Mouse (Mus musculus) heart, postnatal 0 days (tissue): Measurements from ENCODE around the gene Nfyb. TPM values are rescaled to one million over a fixed set of nuclear protein-coding genes. Genes with fewer than 3 reads are reported as not detected.

Experiments
- ATAC-seq: fragments of 200-750 bp; cut with Nextera tagmentation; 2 replicates; pipeline ENCODE4 v1.8.0; 2017; ENCODE audit warnings: low read depth, moderate number of reproducible peaks, moderate library complexity; ENCODE audit not compliant: insufficient read depth
- DNase-seq: peaks from one replicate; pipeline ENCODE4 v3.0.0-alpha.2; 2016; ENCODE audit warnings: low spot score
- H3K27ac ChIP-seq: fragments of 300-500 bp; sonication (generic); 2 replicates; pipeline ENCODE4 v1.5.1; 2014; ENCODE audit warnings: low read depth, mild to moderate bottlenecking
- H3K27me3 ChIP-seq: fragments of 300-500 bp; sonication (generic); 2 replicates; pipeline ENCODE4 v1.6.1; 2014; ENCODE audit warnings: low read length, mixed read lengths; ENCODE audit not compliant: control insufficient read depth, insufficient read depth
- H3K36me3 ChIP-seq: fragments of 300-500 bp; sonication (generic); replicated peaks from 2 replicates; pipeline ENCODE4 v1.6.1; 2014; ENCODE audit warnings: low read length, mixed read lengths; ENCODE audit not compliant: control insufficient read depth, insufficient read depth
- H3K4me1 ChIP-seq: fragments of 300-500 bp; sonication (generic); 2 replicates; pipeline ENCODE4 v1.6.1; 2014; ENCODE audit warnings: antibody characterized with exemption; ENCODE audit not compliant: control insufficient read depth, insufficient read depth
- H3K4me2 ChIP-seq: fragments of 300-500 bp; sonication (generic); 2 replicates; pipeline ENCODE4 v1.6.1; 2014; ENCODE audit warnings: low read depth, mild to moderate bottlenecking, low read length, moderate library complexity
- H3K4me3 ChIP-seq: fragments of 300-500 bp; sonication (generic); 2 replicates; pipeline ENCODE4 v1.5.1; 2014; ENCODE audit warnings: low read depth, low read length
- H3K9ac ChIP-seq: fragments of 300-500 bp; sonication (generic); replicated peaks from 2 replicates; pipeline ENCODE4 v1.6.1; 2014; ENCODE audit warnings: low read depth, low read length, mixed read lengths
- H3K9me3 ChIP-seq: fragments of 300-500 bp; sonication (generic); replicated peaks from 2 replicates; pipeline ENCODE4 v1.6.1; 2016; ENCODE audit warnings: low read length; ENCODE audit not compliant: control insufficient read depth
- CTCF ChIP-seq: IDR thresholded peaks from 2 replicates; pipeline ENCODE4 v1.5.1; 2016; ENCODE audit warnings: antibody characterized with exemption, control low read depth, low read depth
- EP300 ChIP-seq: IDR thresholded peaks from 2 replicates; pipeline ENCODE4 v1.6.1; 2016; ENCODE audit warnings: antibody characterized with exemption, low read depth
- WGBS: fragments of 180-500 bp; shearing (Covaris S2); extraction: QIAGEN DNeasy Blood & Tissue Kit; methylation state at CpG from one replicate; pipeline ENCODE4 v1.1.7; 2014; 5-methylcytosine and 5-hydroxymethylcytosine counted together
- polyA plus RNA-seq: library from polyadenylated mRNA; unstranded; fragments of >200 nt; fragmentation: Nextera tagmentation; extraction: Ambion mirVana; gene quantifications from 2 replicates; pipeline ENCODE4 v1.2.1, GENCODE M21; 2015
- total RNA-seq: library from RNA; depleted of rRNA; stranded (reverse); fragments of >200 nt; gene quantifications from 2 replicates; pipeline ENCODE4 v1.2.3, GENCODE M21; 2014; ENCODE audit warnings: low replicate concordance

Nfyb gene
- total and polyA plus RNA-seq, 2 experiments from 2014 or later = 14.4 to 18.0 TPM

DNA sequence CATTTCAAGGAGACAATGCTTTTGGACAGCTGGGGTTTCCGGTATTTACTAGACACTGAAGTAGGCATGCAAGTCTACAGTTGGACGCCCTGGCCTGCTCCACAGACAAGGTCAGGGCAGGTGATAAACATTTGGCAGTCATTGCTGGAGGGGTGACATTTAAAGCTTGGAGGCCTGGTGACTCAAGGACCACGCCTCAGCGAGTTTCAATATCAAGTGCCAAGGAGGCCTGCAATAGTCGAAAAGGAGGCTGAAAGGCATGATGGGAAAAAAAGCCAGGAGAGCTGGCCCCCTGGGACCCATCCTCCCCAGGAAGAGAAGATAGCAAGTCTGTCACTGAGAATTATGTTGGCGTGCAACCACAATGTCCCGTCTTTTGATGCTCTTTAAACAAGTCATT is 43.3 kb upstream of the Nfyb start:
- Histone ChIP-seq H3K27me3 (no peaks in the 10 kb centered on the region), H3K36me3 (no peaks in the 10 kb centered on the region), H3K4me1 (no peaks in the 10 kb centered on the region; the same call in 1 of the 2 replicates), H3K9ac (no peak overlapping the region), H3K27ac (no peak overlapping the region), H3K9me3 (no peaks in the 10 kb centered on the region), H3K4me3 (no peak overlapping the region), H3K4me2 (no peak overlapping the region)
- no peak for TF ChIP-seq EP300
- DNase-seq (no peak), ATAC-seq (no peak)
- 49% methylated on average over 7 of the region's 7 CpGs for WGBS

DNA sequence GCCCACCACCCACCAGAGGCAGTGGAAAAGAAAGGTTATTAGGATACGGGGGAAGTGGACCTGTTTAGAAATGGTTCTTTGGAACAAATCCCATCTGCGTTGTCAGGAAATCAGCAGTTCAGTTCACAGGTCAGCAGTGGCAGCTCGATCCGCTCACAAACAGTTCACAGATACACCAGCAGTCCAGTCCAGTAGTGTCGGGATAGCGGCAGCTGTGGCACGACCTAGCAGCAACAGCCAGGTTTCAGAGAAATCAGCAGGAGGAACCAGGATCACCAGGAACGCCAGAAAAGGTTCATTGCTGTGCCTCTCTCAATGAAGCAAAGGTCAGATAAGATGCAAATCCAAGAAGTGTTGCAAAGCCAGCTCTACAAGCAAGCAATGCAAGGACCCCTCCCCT is 42.5 kb upstream of the Nfyb start:
- H3K36me3 ChIP-seq = no peaks in the 10 kb centered on the region
- DNase-seq (no peak), ATAC-seq (no peak)
- no peaks in the 10 kb centered on the region; the same call in 1 of the 2 replicates for H3K4me1 ChIP-seq
- 61% methylated on average over 8 of the region's 8 CpGs for WGBS
- TF ChIP-seq EP300 = no peak
- no peak for TF ChIP-seq CTCF
- no peak overlapping the region for H3K4me3 ChIP-seq
- H3K27me3 ChIP-seq = no peaks in the 10 kb centered on the region
- H3K27ac ChIP-seq = no peak overlapping the region
- H3K9me3 ChIP-seq = no peaks in the 10 kb centered on the region
- no peak overlapping the region for H3K4me2 ChIP-seq
- no peak overlapping the region for H3K9ac ChIP-seq

DNA sequence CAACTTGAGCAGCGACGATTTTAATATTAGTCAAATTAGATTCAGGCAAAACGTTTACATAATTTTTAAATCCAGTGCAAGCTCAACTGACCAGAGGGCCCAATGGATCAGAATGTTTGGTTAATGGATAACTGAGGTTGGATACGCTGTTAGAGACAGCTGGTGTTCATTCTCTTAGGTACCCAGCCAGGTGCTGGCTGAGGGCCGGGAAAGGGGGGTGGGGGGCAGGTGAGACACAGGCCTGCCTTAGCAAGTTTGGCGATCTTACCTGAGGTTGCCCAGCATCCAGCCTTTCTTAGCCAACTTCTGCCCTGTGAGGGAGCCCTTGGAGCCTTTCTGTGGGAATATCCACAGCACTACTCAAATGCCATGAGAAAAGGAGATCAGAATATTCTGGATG is 41.2 kb upstream of the Nfyb start:
- Histone ChIP-seq H3K36me3 (no peaks in the 10 kb centered on the region), H3K4me1 (no peaks in the 10 kb centered on the region; the same call in 1 of the 2 replicates), H3K27me3 (no peaks in the 10 kb centered on the region), H3K4me2 (no peak overlapping the region), H3K9ac (no peak overlapping the region), H3K9me3 (no peaks in the 10 kb centered on the region), H3K4me3 (no peak overlapping the region), H3K27ac (no peak overlapping the region)
- WGBS = 88% methylated on average over 6 of the region's 6 CpGs
- ATAC-seq = no peak
- TF ChIP-seq EP300 (no peak), CTCF (no peak)
- no peak for DNase-seq

DNA sequence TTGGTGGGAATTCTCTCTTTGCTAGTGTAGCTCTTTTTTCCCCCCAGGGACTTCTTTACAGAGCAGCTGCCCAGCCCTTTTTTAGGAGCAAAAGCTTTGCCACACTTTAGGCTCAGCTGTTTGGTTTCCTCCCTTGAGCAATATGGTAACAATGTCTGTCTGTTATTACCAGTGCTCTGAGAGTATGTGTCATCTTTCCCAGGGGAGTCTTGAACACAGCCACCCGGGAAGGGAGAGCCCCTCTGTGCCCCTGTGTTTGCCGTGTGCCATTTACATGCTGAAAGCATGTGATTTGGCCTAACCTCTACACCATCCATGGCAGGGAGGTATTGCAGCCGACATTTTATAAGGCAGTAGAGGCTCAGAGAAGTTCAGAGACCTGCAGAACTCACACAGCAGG is 40.5 kb upstream of the Nfyb start:
- WGBS = 68% methylated on average over 3 of the region's 3 CpGs
- DNase-seq (no peak), ATAC-seq (no peak)
- TF ChIP-seq CTCF (no peak), EP300 (no peak)
- Histone ChIP-seq H3K4me2 (no peak overlapping the region), H3K9me3 (no peaks in the 10 kb centered on the region), H3K4me1 (no peaks in the 10 kb centered on the region; the same call in 1 of the 2 replicates), H3K27me3 (no peaks in the 10 kb centered on the region), H3K27ac (no peak overlapping the region), H3K4me3 (no peak overlapping the region), H3K36me3 (no peaks in the 10 kb centered on the region), H3K9ac (no peak overlapping the region)

DNA sequence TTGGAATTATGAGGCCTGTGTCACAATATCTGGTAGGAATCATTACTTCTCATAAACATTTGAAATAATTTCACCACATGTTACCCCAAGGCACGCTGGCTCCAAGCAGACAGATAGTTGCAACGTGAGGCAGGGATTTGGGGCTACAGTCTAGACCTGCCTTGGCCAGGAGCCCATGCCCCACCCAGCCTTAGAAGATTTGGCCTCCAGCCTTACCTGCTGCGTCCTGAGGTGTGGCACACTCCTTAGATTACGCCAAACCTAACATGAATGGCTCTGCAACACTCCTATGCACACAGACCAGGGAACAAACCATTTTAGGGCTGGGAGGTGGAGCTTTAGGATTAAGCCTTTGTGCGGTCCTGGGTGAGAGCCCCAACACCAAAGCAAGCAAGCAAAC is 36.1 kb upstream of the Nfyb start:
- Histone ChIP-seq H3K9ac (no peak overlapping the region), H3K36me3 (no peaks in the 10 kb centered on the region), H3K4me2 (no peak overlapping the region), H3K9me3 (no peaks in the 10 kb centered on the region), H3K4me3 (no peak overlapping the region), H3K27ac (no peak overlapping the region), H3K4me1 (peaks cover 8% of the 10 kb centered on the region), H3K27me3 (no peaks in the 10 kb centered on the region)
- 81% methylated on average over 5 of the region's 5 CpGs for WGBS
- TF ChIP-seq CTCF = no peak
- TF ChIP-seq EP300 = no peak
- ATAC-seq (no peak), DNase-seq (no peak)

DNA sequence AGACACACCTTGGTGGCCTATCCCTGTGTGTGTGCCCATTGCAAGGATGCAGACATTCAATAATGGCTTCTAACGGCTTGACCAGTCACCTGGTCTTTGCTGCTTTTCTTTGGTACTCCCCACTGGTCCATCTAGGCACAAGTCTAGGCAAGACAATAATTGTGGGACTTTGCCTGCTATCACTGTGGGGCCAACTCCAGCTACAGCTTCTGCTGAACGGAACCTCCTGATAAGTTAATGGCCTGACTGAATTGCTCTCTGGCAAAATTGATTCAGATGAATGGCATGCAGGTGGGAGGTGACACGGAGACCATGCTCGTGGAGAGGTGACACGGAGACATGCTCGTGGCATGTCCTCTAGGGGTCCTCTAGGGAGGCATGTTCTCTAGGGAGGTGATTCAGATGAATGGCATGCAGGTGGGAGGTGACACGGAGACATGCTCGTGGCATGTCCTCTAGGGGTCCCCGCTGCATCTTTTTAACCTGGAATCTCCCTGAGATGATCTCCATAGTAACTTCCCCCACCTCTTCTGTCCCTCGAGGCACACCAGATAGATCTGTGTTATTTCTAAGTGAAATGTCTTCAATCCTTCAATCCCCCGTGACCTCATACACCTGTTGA is 34.5 kb upstream of the Nfyb start:
- WGBS = 34% methylated on average over 11 of the region's 11 CpGs
- no peaks in the 10 kb centered on the region for H3K36me3 ChIP-seq
- ATAC-seq = no peak

More for the DNA sequence above, 34.5 kb upstream of the Nfyb start:
- Histone ChIP-seq H3K27ac (no peak overlapping the region), H3K9me3 (no peaks in the 10 kb centered on the region), H3K4me2 (no peak overlapping the region), H3K9ac (no peak overlapping the region), H3K4me3 (no peak overlapping the region), H3K4me1 (peaks cover 10% of the 10 kb centered on the region), H3K27me3 (no peaks in the 10 kb centered on the region)
- no peak for DNase-seq
- TF ChIP-seq CTCF (no peak), EP300 (no peak)
